Mouse (Mus musculus) gastrocnemius, postnatal 10 days (tissue): ENCODE data around the gene Wnt10b. TPM values are rescaled to one million over a fixed set of nuclear protein-coding genes. Genes with fewer than 3 reads are reported as not detected.

Source experiments
- DNase-seq: peaks from one replicate; pipeline ENCODE4 v3.0.0; 2021; ENCODE audit warnings: mixed read lengths
- total RNA-seq, 2 experiments: library from RNA; stranded (reverse); gene quantifications; 2 replicates each; pipeline ENCODE4 v1.2.3; 2021

The Wnt10b gene
- total RNA-seq, 2 experiments from 2014 or later: 1.3 to 1.5 TPM

- DNase-seq: no peak
Measured at GRCm38 (mm10) chr15:98796803-98797595, 19.0 kb upstream of the Wnt10b start.

GRCm38 (mm10) chr15:98793141-98793698, 15.3 kb upstream of the Wnt10b start:
- DNase-seq: no peak

- no peak for DNase-seq
Measured at GRCm38 (mm10) chr15:98792233-98793020, 14.5 kb upstream of the Wnt10b start.

- peak; percentile 18 for DNase-seq
Measured at GRCm38 (mm10) chr15:98791771-98792170, 13.8 kb upstream of the Wnt10b start.

GRCm38 (mm10) chr15:98791221-98791620, 13.3 kb upstream of the Wnt10b start:
- no peak for DNase-seq

GRCm38 (mm10) chr15:98790761-98791160, 12.8 kb upstream of the Wnt10b start:
- peak; percentile 20 for DNase-seq

GRCm38 (mm10) chr15:98789661-98790535, 11.9 kb upstream of the Wnt10b start, which contains the start of gene Wnt1:
Gene Wnt1 (plus strand): TSS chr15:98789857.
- peak; percentile 68 for DNase-seq

GRCm38 (mm10) chr15:98788972-98789660, 11.2 kb upstream of the Wnt10b start:
- DNase-seq: no peak

GRCm38 (mm10) chr15:98787930-98788329, 10.0 kb upstream of the Wnt10b start:
- no peak for DNase-seq

- no peak for DNase-seq
Measured at GRCm38 (mm10) chr15:98785744-98786143, 7.8 kb upstream of the Wnt10b start.

- no peak for DNase-seq
Measured at GRCm38 (mm10) chr15:98781166-98781565, 3.2 kb upstream of the Wnt10b start.

- DNase-seq: no peak
Measured at GRCm38 (mm10) chr15:98780573-98780972, 2.6 kb upstream of the Wnt10b start.

- no peak for DNase-seq
Measured at GRCm38 (mm10) chr15:98780075-98780474, 2.1 kb upstream of the Wnt10b start.

- no peak for DNase-seq
Measured at GRCm38 (mm10) chr15:98778806-98779205, 856 bp upstream of the Wnt10b start.

GRCm38 (mm10) chr15:98778191-98778770, 331 bp upstream of the Wnt10b start:
- no peak for DNase-seq

- no peak for DNase-seq
Measured at GRCm38 (mm10) chr15:98777005-98777616, 839 bp downstream of the Wnt10b start.

- no peak for DNase-seq
Measured at GRCm38 (mm10) chr15:98776280-98777004, 1.5 kb downstream of the Wnt10b start.

GRCm38 (mm10) chr15:98775533-98775932, 2.4 kb downstream of the Wnt10b start:
- no peak for DNase-seq

GRCm38 (mm10) chr15:98774096-98774495, 3.9 kb downstream of the Wnt10b start:
- no peak for DNase-seq
